Mouse (Mus musculus) monocyte, adult 5-6 weeks (primary cell): Measurements from ENCODE around the gene 1600014C10Rik. TPM values are rescaled to one million over a fixed set of nuclear protein-coding genes. Genes with fewer than 3 reads are reported as not detected.

Experiments used
- ATAC-seq: fragments of 153-309, 156-312 bp; replicated peaks from 2 replicates; pipeline ENCODE4 v1.8.0; 2017; ENCODE audit warnings: mild to moderate bottlenecking; ENCODE audit not compliant: low TSS enrichment, insufficient number of reproducible peaks, severe bottlenecking, poor library complexity, low FRiP score
- total RNA-seq: library from RNA; stranded (forward); fragments of 200-1000, 200-491, 200-594 nt; gene quantifications from 3 replicates; pipeline ENCODE4 v1.2.3, GENCODE M21; 2017

Gene 1600014C10Rik
- total RNA-seq, 1 experiment from 2014 or later = 15.0 TPM

GRCm38 (mm10) chr7:38237140-38237539 is 54.1 kb downstream of the 1600014C10Rik start:
- no peak for ATAC-seq

DNA sequence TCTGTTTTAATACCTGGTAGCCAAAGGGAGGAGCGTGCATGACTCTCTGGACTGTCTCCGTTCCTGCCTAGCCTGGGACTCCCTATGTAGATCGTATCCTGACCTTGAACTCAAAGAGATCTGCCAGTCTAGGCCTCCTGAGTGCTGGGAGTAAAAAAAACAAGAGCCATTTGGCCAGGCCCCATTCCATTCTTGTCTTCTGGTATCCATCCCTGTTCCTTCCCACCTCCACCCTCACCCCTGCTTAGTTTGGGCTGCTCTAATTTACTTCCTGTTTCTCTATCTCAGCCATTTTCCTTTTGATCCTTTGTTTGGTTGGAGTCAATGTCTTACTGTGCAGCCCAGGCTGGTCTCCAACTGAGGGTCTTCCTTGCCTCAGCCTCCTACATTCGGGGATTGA is 59.4 kb downstream of the 1600014C10Rik start:
- ATAC-seq = no peak

Other genes starting within 250 kb of the 1600014C10Rik start
- 31.2 to 52.7 TPM (median 52.2 TPM) in 3 replicates for gene Uri1, start 159.7 kb upstream of the 1600014C10Rik start, total RNA-seq
- gene Ccne1, start 75.7 kb upstream of the 1600014C10Rik start, total RNA-seq = 1.2 to 6.3 TPM (median 1.7 TPM) in 3 replicates
- gene Plekhf1, start 44.8 kb downstream of the 1600014C10Rik start, total RNA-seq = 1.4 to 5.3 TPM (median 1.6 TPM) in 3 replicates
- 43.5 to 50.6 TPM (median 49.7 TPM) in 3 replicates for gene Pop4, start 88.2 kb downstream of the 1600014C10Rik start, total RNA-seq